Mouse (Mus musculus): Measurements from ENCODE around the gene Orm1.

Gene Orm1

GRCm38 (mm10) chr4:63356981-63357570 is 12.7 kb downstream of the Orm1 start:
- DNase-seq = no peak

GRCm38 (mm10) chr4:63359861-63360260 is 15.5 kb downstream of the Orm1 start:
- no peak for DNase-seq

- DNase-seq = no peak
Measured at GRCm38 (mm10) chr4:63362150-63362549, 17.8 kb downstream of the Orm1 start, which contains the start of gene Orm2. Gene Orm2, plus strand, starts transcription at chr4:63362449.

GRCm38 (mm10) chr4:63368577-63368976 is 24.2 kb downstream of the Orm1 start:
- peak; percentile 81 for DNase-seq

- DNase-seq = no peak
Measured at GRCm38 (mm10) chr4:63370897-63371296, 26.5 kb downstream of the Orm1 start.

GRCm38 (mm10) chr4:63371890-63372289 is 27.5 kb downstream of the Orm1 start:
- no peak for DNase-seq

- DNase-seq = no peak
Measured at GRCm38 (mm10) chr4:63373404-63373803, 29.0 kb downstream of the Orm1 start.

GRCm38 (mm10) chr4:63374331-63374730 is 30.0 kb downstream of the Orm1 start:
- DNase-seq = no peak

GRCm38 (mm10) chr4:63375367-63375766 is 31.0 kb downstream of the Orm1 start:
- no peak for DNase-seq

GRCm38 (mm10) chr4:63377483-63377882 is 33.1 kb downstream of the Orm1 start:
- DNase-seq = no peak

- no peak for DNase-seq
Measured at GRCm38 (mm10) chr4:63382676-63383369, 38.5 kb downstream of the Orm1 start.

GRCm38 (mm10) chr4:63383474-63383873 is 39.1 kb downstream of the Orm1 start:
- DNase-seq = no peak

GRCm38 (mm10) chr4:63384262-63384661 is 39.9 kb downstream of the Orm1 start:
- DNase-seq = no peak

- no peak for DNase-seq
Measured at GRCm38 (mm10) chr4:63385253-63385652, 40.9 kb downstream of the Orm1 start.

GRCm38 (mm10) chr4:63385784-63386183 is 41.4 kb downstream of the Orm1 start:
- no peak for DNase-seq

- no peak for DNase-seq
Measured at GRCm38 (mm10) chr4:63388029-63388428, 43.7 kb downstream of the Orm1 start.

- no peak for DNase-seq
Measured at GRCm38 (mm10) chr4:63389121-63389886, 44.9 kb downstream of the Orm1 start.

- no peak for DNase-seq
Measured at GRCm38 (mm10) chr4:63389887-63390528, 45.6 kb downstream of the Orm1 start.

- DNase-seq = no peak
Measured at GRCm38 (mm10) chr4:63391322-63391721, 47.0 kb downstream of the Orm1 start.

Data from right cerebral cortex, postnatal 25 days (tissue).